Mouse (Mus musculus): ENCODE measurements around the gene Cldn9.
A peak's percentile ranks its signal among the peaks of the same experiment; 100 is the strongest.

Gene Cldn9

GRCm38 (mm10) chr17:23683856-23684672, at the start of gene Cldn9:
Gene Cldn9 (minus strand): TSS chr17:23684026.
- no peak for DNase-seq (ENCODE audit: low spot score)

GRCm38 (mm10) chr17:23730441-23730840, 46.6 kb upstream of the Cldn9 start:
- no peak for DNase-seq (ENCODE audit: low spot score)

GRCm38 (mm10) chr17:23726758-23727142, 42.9 kb upstream of the Cldn9 start:
- DNase-seq (ENCODE audit: low spot score) = peak; percentile 74

GRCm38 (mm10) chr17:23725999-23726757, 42.4 kb upstream of the Cldn9 start, which contains the start of gene Pkmyt1:
Gene Pkmyt1 (plus strand): TSS chr17:23726336.
- DNase-seq (ENCODE audit: low spot score) = peak; percentile 97

- DNase-seq (ENCODE audit: low spot score) = no peak
These were observed 41.7 kb upstream of the Cldn9 start for GRCm38 (mm10) chr17:23725477-23725876.

GRCm38 (mm10) chr17:23722376-23723125, 38.7 kb upstream of the Cldn9 start, which contains the start of gene 1520401A03Rik:
Gene 1520401A03Rik (minus strand): TSS chr17:23722783.
- no peak for DNase-seq (ENCODE audit: low spot score)

GRCm38 (mm10) chr17:23721886-23722285, 38.1 kb upstream of the Cldn9 start:
- DNase-seq (ENCODE audit: low spot score) = no peak

GRCm38 (mm10) chr17:23719455-23719854, 35.6 kb upstream of the Cldn9 start:
- no peak for DNase-seq (ENCODE audit: low spot score)

GRCm38 (mm10) chr17:23717003-23717402, 33.2 kb upstream of the Cldn9 start:
- DNase-seq (ENCODE audit: low spot score) = no peak

GRCm38 (mm10) chr17:23706212-23706611, 22.4 kb upstream of the Cldn9 start:
- DNase-seq (ENCODE audit: low spot score) = peak; percentile 69

- DNase-seq (ENCODE audit: low spot score) = no peak
These were observed 21.8 kb upstream of the Cldn9 start for GRCm38 (mm10) chr17:23705525-23706104.

GRCm38 (mm10) chr17:23704741-23705140, 20.9 kb upstream of the Cldn9 start:
- DNase-seq (ENCODE audit: low spot score) = no peak

GRCm38 (mm10) chr17:23703301-23703700, 19.5 kb upstream of the Cldn9 start:
- DNase-seq (ENCODE audit: low spot score) = no peak

GRCm38 (mm10) chr17:23700079-23700478, 16.3 kb upstream of the Cldn9 start:
- peak; percentile 85 for DNase-seq (ENCODE audit: low spot score)

- peak; percentile 41 for DNase-seq (ENCODE audit: low spot score)
These were observed 15.6 kb upstream of the Cldn9 start for GRCm38 (mm10) chr17:23699131-23700077.

GRCm38 (mm10) chr17:23695801-23696200, 12.0 kb upstream of the Cldn9 start:
- no peak for DNase-seq (ENCODE audit: low spot score)

GRCm38 (mm10) chr17:23694491-23694890, 10.7 kb upstream of the Cldn9 start:
- DNase-seq (ENCODE audit: low spot score) = no peak

- DNase-seq (ENCODE audit: low spot score) = no peak
These were observed 600 bp downstream of the Cldn9 start for GRCm38 (mm10) chr17:23683226-23683625.

- DNase-seq (ENCODE audit: low spot score) = no peak
These were observed 1.3 kb downstream of the Cldn9 start for GRCm38 (mm10) chr17:23682530-23682929.

GRCm38 (mm10) chr17:23682092-23682491, 1.7 kb downstream of the Cldn9 start:
- DNase-seq (ENCODE audit: low spot score) = no peak

GRCm38 (mm10) chr17:23681086-23681485, 2.7 kb downstream of the Cldn9 start:
- DNase-seq (ENCODE audit: low spot score) = no peak

All from ovary, postnatal 36 days (tissue).